Mouse (Mus musculus): ENCODE results near the gene Med23. TPM values are rescaled to one million over a fixed set of nuclear protein-coding genes. Genes with fewer than 3 reads are reported as not detected.

The Med23 gene
- polyA plus RNA-seq, 1 experiment from 2014 or later: 28.4 TPM

DNA sequence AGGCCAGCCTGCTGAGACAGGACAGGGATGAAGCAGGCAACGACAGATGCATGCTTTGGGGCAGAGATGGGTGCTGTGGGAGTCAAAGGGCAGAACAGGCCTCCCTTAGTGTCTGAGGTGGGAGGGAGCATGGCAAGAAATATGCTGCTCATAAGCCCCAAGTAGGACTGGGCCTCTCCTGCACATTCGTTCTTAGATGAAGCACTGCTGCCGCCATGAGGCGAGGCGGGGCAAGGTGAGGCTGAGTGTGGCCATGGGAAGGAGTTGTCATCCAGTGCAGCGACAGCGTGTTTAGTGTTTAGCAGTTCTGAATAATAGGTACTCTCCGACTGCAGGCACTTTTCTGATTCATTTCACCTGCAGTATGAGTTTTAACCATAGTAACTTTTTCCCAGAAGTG is 26.1 kb downstream of the Med23 start:
- no peaks in the 10 kb centered on the region for H3K4me1 ChIP-seq
- peaks cover 99% of the 10 kb centered on the region for H3K36me3 ChIP-seq (replicated peaks)
- no peaks in the 10 kb centered on the region for H3K9me3 ChIP-seq
- no peak for DNase-seq (ENCODE audit: low spot score)
- no peak overlapping the region for H3K4me3 ChIP-seq
- H3K27ac ChIP-seq (replicated peaks): no peak overlapping the region
- 88% methylated on average over 8 of the region's 8 CpGs for WGBS
- H3K27me3 ChIP-seq (replicated peaks; ENCODE audit: low read depth, poor library complexity, severe bottlenecking): no peaks in the 10 kb centered on the region

DNA sequence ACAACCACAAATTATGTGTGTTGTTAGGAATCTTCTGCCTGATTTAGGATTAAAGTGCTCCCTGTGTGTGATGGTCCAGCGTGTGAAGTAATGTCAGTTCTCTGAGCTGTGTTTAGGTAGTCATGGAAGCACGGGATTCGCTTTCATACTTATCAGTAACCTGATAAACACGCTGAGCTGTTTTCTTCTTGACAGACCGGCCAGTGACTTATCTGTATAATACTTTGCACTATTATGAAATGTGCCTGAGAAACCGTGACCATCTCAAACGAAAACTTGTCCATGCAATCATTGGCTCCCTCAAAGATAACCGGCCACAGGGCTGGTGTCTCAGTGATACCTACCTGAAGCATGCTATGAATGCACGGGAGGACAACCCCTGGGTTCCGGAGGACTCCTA is 35.8 kb downstream of the Med23 start:
- Histone ChIP-seq H3K27me3 (replicated peaks; ENCODE audit: low read depth, poor library complexity, severe bottlenecking) (no peaks in the 10 kb centered on the region), H3K9me3 (no peaks in the 10 kb centered on the region), H3K4me3 (no peak overlapping the region), H3K36me3 (replicated peaks) (peaks cover 99% of the 10 kb centered on the region), H3K4me1 (no peaks in the 10 kb centered on the region), H3K27ac (replicated peaks) (no peak overlapping the region)
- no peak for DNase-seq (ENCODE audit: low spot score)
- 96% methylated on average over 10 of the region's 10 CpGs for WGBS

DNA sequence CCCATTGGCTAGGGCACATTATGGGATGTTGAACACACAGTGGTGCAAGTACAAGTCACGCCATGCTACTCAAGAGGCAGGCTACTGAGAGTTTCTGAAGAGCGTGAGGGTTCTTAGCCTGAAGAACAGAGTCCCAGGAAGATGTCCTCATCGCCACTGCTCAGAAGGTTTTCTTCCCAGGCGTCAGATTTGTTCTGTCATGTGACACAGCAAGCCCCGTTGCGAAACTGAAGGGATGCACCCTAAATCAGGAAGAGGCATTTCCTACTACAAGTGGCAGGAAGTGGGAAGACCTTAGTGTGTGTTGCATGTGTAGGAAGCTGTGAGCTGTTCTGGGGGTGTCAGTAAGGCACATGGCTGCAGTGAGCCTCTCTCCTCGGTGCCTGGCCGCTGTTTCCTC is 41.4 kb downstream of the Med23 start:
- DNase-seq (ENCODE audit: low spot score): no peak
- 92% methylated on average over 8 of the region's 8 CpGs for WGBS

DNA sequence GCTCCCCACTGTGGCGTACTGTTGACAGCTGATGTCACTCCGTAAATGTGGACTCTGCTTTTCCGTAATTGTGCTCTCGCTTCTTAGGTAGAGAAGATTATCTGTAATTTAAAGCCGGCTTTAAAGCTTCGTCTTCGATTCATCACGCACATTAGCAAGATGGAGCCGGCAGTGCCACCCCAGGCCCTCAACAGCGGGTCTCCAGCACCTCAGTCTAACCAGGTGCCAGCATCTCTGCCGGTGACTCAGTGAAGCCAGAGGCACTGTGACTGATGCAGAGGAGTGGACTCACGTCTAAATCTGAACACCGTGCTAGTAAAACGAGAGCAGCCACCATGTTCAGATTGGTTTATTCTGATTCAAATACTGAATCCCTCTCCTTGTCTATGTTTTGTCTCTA is 42.8 kb downstream of the Med23 start:
- no peaks in the 10 kb centered on the region for H3K4me1 ChIP-seq
- peaks cover 97% of the 10 kb centered on the region for H3K36me3 ChIP-seq (replicated peaks)
- H3K4me3 ChIP-seq: no peak overlapping the region
- H3K9me3 ChIP-seq: no peaks in the 10 kb centered on the region
- no peaks in the 10 kb centered on the region for H3K27me3 ChIP-seq (replicated peaks; ENCODE audit: low read depth, poor library complexity, severe bottlenecking)
- H3K27ac ChIP-seq (replicated peaks): no peak overlapping the region
- 95% methylated on average over 14 of the region's 14 CpGs for WGBS
- DNase-seq (ENCODE audit: low spot score): no peak

More for the DNA sequence above, 41.4 kb downstream of the Med23 start:
- Histone ChIP-seq H3K4me3 (no peak overlapping the region), H3K27me3 (replicated peaks; ENCODE audit: low read depth, poor library complexity, severe bottlenecking) (no peaks in the 10 kb centered on the region), H3K9me3 (no peaks in the 10 kb centered on the region), H3K4me1 (no peaks in the 10 kb centered on the region), H3K36me3 (replicated peaks) (peaks cover 100% of the 10 kb centered on the region), H3K27ac (replicated peaks) (no peak overlapping the region)

DNA sequence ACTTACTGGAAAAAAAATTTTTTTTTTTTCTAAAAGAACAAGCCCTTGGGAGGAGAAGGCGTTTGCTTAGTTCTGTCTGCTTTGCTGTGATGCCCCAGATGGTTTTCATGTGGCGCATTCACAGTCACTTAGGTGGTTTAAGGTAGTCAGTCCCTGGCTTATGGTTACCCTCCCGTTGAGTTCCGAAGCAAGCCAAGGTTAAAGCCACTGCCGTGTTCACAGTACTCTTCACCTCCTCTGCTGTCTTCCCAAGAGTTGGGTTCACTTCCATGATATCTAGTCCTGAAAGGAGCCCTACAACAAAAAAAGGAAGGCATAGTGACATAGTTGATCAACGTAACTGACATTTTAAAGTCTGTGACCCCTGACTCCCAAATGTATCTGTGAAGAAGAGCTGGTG is 45.7 kb downstream of the Med23 start:
- Histone ChIP-seq H3K27ac (replicated peaks) (no peak overlapping the region), H3K27me3 (replicated peaks; ENCODE audit: low read depth, poor library complexity, severe bottlenecking) (no peaks in the 10 kb centered on the region), H3K4me1 (no peaks in the 10 kb centered on the region), H3K9me3 (no peaks in the 10 kb centered on the region), H3K4me3 (no peak overlapping the region), H3K36me3 (replicated peaks) (peaks cover 73% of the 10 kb centered on the region)
- DNase-seq (ENCODE audit: low spot score): no peak
- 89% methylated on average over 6 of the region's 6 CpGs for WGBS

DNA sequence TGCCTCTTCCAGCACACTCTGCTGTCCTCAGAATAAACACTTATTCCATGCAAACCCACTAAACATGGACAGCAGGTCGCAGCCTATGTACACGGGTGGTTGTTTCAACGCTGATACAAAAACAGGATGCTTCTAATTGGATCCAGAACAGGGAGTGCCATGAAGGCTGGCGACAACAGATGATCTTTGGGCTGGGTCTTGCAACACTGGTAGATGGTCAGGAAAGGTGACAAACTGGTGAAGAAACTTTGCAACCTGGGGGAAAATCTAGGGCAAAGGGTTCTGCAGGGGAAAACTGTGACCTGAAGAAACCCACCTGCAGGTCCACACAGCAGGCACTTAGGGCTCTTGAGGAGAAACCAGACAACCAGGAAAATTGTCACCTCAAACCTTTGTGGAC is 53.2 kb downstream of the Med23 start:
- Histone ChIP-seq H3K4me3 (no peak overlapping the region), H3K4me1 (peaks cover 35% of the 10 kb centered on the region), H3K9me3 (no peaks in the 10 kb centered on the region), H3K27me3 (replicated peaks; ENCODE audit: low read depth, poor library complexity, severe bottlenecking) (no peaks in the 10 kb centered on the region), H3K36me3 (replicated peaks) (peaks cover under 1% of the 10 kb centered on the region), H3K27ac (replicated peaks) (no peak overlapping the region)
- DNase-seq (ENCODE audit: low spot score): no peak
- 27% methylated on average over 4 of the region's 4 CpGs for WGBS

DNA sequence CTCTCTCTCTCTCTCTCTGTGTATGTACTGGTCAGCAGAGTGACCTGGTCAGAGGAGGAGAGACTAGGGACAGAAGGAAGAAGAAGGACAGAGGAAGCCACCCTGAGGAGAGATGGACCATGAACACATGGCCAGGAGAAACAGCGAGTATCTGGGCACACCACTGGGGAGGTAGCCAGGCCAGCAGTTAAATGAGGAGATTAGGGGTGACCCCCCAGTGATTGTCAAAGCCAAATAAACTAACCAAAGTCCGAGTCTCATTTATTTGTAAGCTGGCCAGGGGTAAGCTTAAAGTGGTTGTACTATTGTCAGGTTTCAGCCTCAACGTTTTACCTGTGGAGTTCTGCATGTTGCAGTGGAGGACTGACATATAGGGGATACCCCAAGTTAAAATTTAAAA is 54.5 kb downstream of the Med23 start:
- no peak overlapping the region for H3K27ac ChIP-seq (replicated peaks)
- H3K36me3 ChIP-seq (replicated peaks): no peaks in the 10 kb centered on the region
- H3K4me1 ChIP-seq: peaks cover 39% of the 10 kb centered on the region
- H3K9me3 ChIP-seq: no peaks in the 10 kb centered on the region
- DNase-seq (ENCODE audit: low spot score): no peak
- H3K27me3 ChIP-seq (replicated peaks; ENCODE audit: low read depth, poor library complexity, severe bottlenecking): no peaks in the 10 kb centered on the region
- WGBS: 73% methylated on average over 3 of the region's 3 CpGs
- no peak overlapping the region for H3K4me3 ChIP-seq

DNA sequence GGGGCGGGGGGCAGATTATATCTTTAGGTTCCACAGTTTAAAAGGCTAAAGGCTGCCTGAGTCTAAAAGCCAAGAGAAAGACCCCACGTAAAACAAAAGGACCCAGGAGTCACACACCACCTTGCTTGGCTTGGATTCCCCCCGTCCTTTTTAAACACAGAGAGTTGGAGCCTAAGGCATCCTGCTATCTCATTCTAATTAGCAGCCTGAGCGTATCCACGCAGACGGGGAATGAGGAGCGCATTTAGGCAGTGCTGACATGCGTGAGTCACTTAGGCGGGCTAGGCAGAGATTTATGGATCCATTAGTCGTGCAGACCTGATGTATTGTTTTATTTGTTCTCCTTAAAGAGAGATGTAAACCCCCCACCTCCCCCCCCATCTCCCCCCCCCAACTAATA is 56.6 kb downstream of the Med23 start:
- Histone ChIP-seq H3K27ac (replicated peaks) (no peak overlapping the region), H3K9me3 (no peaks in the 10 kb centered on the region), H3K4me3 (no peak overlapping the region), H3K36me3 (replicated peaks) (no peaks in the 10 kb centered on the region), H3K27me3 (replicated peaks; ENCODE audit: low read depth, poor library complexity, severe bottlenecking) (no peaks in the 10 kb centered on the region), H3K4me1 (peaks cover 39% of the 10 kb centered on the region)
- DNase-seq (ENCODE audit: low spot score): no peak
- 38% methylated on average over 10 of the region's 10 CpGs for WGBS

DNA sequence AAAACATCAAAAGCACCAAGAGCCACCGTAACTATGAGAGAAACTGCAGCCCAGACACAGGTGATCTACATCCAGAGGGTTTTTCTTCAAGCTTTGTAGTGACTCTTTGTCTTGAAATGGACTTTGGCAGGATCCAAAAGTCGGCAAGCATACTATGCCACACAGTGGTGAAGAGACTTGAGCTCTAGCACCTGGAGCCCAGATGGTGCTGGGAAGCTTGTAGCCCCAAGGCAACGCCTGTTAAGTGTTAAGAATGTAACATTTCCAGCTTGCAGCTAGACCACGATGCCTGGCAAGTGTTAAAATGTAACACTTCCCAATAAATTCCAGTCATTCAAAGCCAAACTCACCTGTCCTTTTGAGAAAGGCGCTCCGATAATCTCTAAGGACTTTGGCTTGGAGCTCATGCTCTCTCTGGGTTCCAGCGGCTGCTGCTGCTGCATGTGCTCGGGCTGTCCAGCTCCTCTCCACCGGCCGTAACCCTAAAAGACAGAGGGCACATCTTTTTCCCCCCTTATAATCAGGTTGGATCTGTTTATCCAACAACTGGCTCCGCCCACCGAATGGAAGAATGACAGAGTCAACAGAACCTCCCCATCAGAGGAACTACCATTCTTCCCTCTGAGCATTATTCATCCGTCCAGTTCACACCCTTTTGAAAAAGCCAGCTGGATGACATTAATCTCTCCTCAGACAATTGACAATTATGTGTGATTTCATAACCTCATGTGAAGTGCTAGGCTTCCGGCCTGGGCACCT is 57.4 kb downstream of the Med23 start, which contains the start of gene Arg1:
Arg1 (minus strand) TSS at position 523 of the 759 bp plus-strand sequence.
- H3K4me3 ChIP-seq: peak within 1 kb of the TSS; percentile 33; the same call in 1 of the 2 replicates
- peak; percentile 73 for DNase-seq (ENCODE audit: low spot score)
- H3K27ac ChIP-seq (replicated peaks): peak within 1 kb of the TSS; percentile 2; the same call in 1 of the 2 replicates

DNA sequence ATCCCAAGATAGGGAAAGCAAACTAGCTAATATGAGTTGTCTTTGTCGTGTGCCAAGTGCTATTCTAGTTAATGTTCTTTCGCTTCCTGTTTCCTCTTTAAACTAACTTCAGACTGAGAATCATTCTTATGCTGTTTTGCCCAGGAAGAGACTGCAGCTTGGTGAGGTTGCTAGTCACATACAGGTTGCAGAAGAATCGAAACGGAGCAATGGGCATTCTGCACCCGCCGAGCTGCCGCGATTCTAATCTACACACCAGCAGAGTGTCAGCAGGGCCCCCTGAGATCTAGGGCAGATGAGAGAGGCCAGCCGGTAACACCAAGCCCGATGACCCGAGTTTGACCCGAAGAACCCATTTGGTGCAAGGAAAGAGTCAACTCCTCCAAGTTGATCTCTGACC is 58.3 kb downstream of the Med23 start:
- peak; percentile 26 for DNase-seq (ENCODE audit: low spot score)
- peaks cover 30% of the 10 kb centered on the region for H3K4me1 ChIP-seq
- no peak overlapping the region; the same call in 1 of the 2 replicates for H3K27ac ChIP-seq (replicated peaks)
- no peaks in the 10 kb centered on the region for H3K27me3 ChIP-seq (replicated peaks; ENCODE audit: low read depth, poor library complexity, severe bottlenecking)
- H3K4me3 ChIP-seq: peak overlapping the region; percentile 11; the same call in 1 of the 2 replicates
- no peaks in the 10 kb centered on the region for H3K36me3 ChIP-seq (replicated peaks)
- H3K9me3 ChIP-seq: no peaks in the 10 kb centered on the region
- 27% methylated on average over 12 of the region's 12 CpGs for WGBS

More for the DNA sequence above, 57.4 kb downstream of the Med23 start, which contains the start of gene Arg1:
- H3K4me1 ChIP-seq: peaks cover 39% of the 10 kb centered on the region
- H3K9me3 ChIP-seq: no peaks in the 10 kb centered on the region
- 34% methylated on average over 14 of the region's 14 CpGs for WGBS
- H3K27me3 ChIP-seq (replicated peaks; ENCODE audit: low read depth, poor library complexity, severe bottlenecking): no peaks in the 10 kb centered on the region
- no peaks in the 10 kb centered on the region for H3K36me3 ChIP-seq (replicated peaks)

DNA sequence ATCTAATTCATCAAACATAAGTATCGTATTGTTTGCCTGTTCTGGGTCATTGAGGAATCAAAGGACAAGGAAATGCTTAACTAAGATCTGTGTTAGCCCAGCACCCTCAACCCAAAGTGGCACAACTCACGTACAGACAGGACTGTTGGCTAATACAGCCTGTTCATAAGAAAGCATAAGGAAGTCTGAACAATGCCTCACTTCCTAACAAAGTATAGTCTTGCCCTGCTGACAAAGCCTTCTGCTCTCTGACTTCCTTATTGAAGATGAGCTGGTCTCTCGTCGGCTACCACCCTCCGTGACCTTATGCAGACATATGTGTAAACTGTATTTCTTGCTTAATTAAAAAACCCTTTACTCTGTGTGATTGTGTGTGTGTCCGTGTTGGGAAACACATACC is 60.4 kb downstream of the Med23 start:
- H3K27ac ChIP-seq (replicated peaks): no peak overlapping the region
- H3K4me1 ChIP-seq: peaks cover 23% of the 10 kb centered on the region
- H3K9me3 ChIP-seq: no peaks in the 10 kb centered on the region
- DNase-seq (ENCODE audit: low spot score): no peak
- WGBS: 84% methylated on average over 6 of the region's 6 CpGs
- no peaks in the 10 kb centered on the region for H3K36me3 ChIP-seq (replicated peaks)
- no peaks in the 10 kb centered on the region for H3K27me3 ChIP-seq (replicated peaks; ENCODE audit: low read depth, poor library complexity, severe bottlenecking)
- H3K4me3 ChIP-seq: no peak overlapping the region

DNA sequence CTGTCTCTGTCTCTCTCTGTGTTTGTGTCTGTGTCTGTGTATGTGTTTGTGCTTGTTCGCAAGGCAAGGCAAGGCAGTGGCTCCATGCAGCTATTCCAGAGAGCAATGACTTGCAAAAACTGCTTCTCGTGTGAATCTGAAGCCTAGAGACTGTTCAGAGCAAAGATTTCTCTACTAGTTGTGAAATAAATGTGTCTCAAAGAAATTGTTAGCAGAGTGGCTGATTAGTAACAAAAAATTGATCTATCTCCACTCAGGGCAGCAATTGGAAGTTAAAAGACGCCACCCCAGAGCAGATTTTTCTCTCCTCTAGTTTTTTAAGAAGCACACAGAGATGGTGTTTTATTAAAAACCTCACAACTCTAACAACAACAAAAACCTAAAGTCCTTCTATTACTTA is 78.1 kb downstream of the Med23 start:
- DNase-seq (ENCODE audit: low spot score): no peak
- Histone ChIP-seq H3K9me3 (no peaks in the 10 kb centered on the region), H3K27ac (replicated peaks) (no peak overlapping the region), H3K4me1 (no peaks in the 10 kb centered on the region), H3K4me3 (no peak overlapping the region), H3K27me3 (replicated peaks; ENCODE audit: low read depth, poor library complexity, severe bottlenecking) (no peaks in the 10 kb centered on the region), H3K36me3 (replicated peaks) (no peaks in the 10 kb centered on the region)
- WGBS: 80% methylated on average over 3 of the region's 3 CpGs

DNA sequence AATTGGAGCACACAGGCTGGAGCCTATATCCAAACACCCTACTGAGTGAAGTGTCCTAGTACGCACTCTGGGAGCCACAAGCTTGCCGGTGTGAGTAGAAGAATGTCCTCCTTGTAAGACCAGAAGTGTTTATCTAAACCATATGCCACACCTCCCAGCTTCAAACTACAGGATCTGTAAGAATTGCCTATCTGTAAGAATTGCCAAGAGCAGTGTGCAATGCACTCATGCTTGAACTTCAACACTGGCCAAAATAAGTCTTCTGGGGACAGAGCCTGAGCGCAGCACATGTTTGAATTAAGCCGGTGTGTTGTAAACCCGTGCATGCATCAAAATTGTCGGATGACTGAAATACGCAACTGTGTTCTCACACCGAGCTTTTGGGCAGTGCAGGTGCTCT is 78.5 kb downstream of the Med23 start:
- no peaks in the 10 kb centered on the region for H3K4me1 ChIP-seq
- no peaks in the 10 kb centered on the region for H3K9me3 ChIP-seq
- H3K4me3 ChIP-seq: no peak overlapping the region
- H3K27ac ChIP-seq (replicated peaks): no peak overlapping the region
- no peaks in the 10 kb centered on the region for H3K36me3 ChIP-seq (replicated peaks)
- no peaks in the 10 kb centered on the region for H3K27me3 ChIP-seq (replicated peaks; ENCODE audit: low read depth, poor library complexity, severe bottlenecking)
- WGBS: 77% methylated on average over 8 of the region's 8 CpGs
- DNase-seq (ENCODE audit: low spot score): no peak

All from embryonic facial prominence, embryonic 10.5 days (tissue).